Mouse (Mus musculus) heart, postnatal 14 days (tissue): ENCODE measurements around the gene Myo1d. TPM values are rescaled to one million over a fixed set of nuclear protein-coding genes. Genes with fewer than 3 reads are reported as not detected.

Experiments
- DNase-seq, 2 experiments: peaks; one replicate each; pipeline ENCODE4 v3.0.0; 2021 to 2022
- intact Hi-C: fragments of 180-260 bp; cut with DNase I; formaldehyde crosslinking; loops from one replicate; pipeline ENCODE4 v1.15.1; 2025
- total RNA-seq, 2 experiments: library from RNA; stranded (reverse); gene quantifications; 2 replicates each; pipeline ENCODE4 v1.2.3; 2021

The Myo1d gene
- total RNA-seq, 2 experiments from 2014 or later = 13.0 to 14.6 TPM

DNA sequence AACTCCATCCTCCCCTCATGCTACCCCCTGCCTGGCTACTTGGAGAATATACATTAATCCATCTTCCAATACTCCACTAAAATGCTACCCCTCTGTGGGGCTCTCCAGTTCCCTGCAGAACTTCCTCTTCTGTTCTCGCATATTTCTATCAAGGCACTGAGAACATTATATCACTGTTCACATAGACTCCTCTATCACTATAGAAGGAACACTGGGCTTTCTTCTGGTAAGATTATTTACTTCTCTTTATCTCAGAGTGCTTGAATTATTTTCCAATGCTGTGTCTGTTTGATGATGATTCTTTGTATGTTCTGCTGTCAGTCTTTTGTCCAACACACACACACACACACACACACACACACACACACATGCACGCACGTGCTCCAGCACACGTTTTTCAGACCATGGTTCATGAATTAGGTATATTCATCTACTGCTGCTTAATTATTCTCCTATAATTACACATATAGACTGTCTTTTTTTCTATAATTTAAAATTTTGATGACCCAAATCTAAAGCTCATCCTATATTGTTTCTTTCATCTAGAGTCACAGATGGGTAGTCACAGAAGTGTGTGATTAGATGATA, 35.9 kb downstream of the Myo1d start:
- no peak for DNase-seq
- intact Hi-C loops = no loop called here

DNA sequence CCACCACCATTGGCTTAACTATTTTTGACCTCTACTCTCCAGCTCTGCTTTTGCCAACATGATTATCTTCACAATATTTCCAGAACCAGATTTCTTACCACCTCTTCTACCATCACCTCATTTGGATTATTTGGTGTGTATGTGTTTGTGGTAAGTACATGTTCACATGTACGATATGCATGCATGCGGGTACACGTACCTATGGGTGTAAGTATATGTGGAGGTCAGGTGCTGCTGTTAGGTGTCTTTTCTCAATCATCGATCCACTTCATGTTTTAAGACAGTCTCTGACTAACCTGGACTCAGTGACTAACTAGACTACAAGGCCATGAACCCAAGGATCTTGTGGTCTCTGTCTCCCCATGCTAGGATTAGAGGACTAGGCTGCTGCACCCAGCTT, 37.4 kb downstream of the Myo1d start:
- no peak for DNase-seq
- intact Hi-C loops = no loop called here

DNA sequence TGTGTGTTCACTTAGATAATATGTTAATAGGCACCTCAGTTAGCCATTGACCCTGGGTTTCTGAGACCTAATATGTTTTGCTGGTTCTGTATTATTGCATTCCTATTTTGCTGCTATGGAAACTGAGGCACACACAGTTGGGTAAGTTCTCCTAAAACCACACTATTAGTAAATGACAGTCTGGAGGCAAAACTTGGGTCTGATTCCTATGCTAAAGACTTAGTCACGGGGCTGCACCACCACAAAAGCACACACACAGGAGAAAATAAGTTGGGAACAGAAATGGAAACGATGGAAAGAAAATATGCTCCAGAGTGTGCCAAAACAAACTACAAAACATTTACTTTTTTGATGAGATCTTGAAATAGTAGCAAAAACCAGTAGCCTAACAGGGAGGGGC, 45.1 kb downstream of the Myo1d start:
- DNase-seq = no peak
- intact Hi-C loops = no loop called here

DNA sequence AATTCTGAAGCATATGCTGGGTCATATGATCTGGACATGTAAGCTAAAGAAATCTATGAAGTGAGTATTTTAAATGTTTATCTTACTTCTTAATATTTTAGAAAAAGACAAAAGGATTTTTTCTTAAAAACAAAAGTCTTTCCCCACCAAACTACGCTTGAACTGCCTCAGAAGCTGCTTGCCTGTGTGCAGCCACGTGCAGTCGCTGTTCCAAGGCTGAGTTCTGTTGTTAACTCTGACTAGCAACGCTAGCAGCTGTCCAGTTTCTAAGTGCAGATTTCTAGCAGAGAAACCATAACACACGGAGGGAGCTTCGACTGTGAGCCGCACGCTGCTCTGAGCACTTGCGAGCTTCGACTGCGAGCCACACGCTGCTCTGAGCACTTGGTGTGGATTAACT, 55.1 kb downstream of the Myo1d start:
- intact Hi-C loops = loop anchor here (5.0 kb wide), 1 partner anchor 53 kb away; no protein-coding TSS in a partner anchor
- no peak for DNase-seq

DNA sequence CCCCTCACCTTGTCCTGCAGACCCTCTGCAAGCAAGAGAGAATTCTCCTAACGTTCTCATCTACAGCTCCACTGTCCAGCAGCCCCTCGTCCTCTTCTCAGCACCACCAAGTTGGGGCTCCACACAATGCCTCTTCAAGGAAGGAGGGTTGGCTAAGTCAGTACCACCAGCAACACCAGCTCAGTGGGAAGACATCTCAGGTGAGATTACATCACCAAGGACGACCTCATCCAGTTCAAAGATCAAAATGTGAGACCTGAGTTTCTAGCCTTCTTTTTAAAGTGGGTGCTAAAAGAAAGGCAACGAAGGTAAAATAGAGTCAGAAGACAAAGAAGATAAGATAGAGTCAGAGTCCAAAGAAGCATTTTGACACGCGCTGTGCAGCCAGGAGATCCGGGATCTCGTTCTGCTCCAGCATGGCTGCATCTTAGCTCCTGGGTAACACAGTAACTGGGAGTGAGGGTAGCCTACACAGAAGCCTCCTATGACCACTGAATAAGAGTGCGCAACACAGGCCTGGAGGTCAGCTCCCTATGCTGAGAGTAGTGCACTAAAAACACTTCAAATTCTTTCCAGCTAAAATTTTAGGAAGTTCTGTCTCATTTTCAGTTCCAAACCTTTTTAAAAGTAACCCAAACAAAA, 56.3 kb downstream of the Myo1d start:
- intact Hi-C loops = no loop called here
- DNase-seq = no peak

DNA sequence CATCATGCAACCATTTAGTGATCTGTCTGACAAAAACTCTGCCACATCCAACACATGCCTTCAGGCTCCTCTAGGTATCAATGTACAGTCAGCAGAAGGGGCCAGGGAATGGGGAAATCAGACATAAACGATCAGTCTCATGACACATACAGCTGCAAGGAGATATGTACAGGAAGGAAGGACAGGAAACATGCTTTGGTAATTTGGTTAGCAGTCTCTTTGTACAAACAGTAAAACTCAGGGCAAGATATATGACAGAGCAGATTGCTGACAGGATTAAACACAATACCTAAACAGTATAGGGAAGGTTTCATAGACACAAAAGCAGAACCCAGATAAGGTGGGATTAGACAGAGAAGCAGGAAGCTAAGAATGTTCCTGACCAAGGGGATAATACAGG, 60.8 kb downstream of the Myo1d start:
- no peak for DNase-seq
- intact Hi-C loops = no loop called here

DNA sequence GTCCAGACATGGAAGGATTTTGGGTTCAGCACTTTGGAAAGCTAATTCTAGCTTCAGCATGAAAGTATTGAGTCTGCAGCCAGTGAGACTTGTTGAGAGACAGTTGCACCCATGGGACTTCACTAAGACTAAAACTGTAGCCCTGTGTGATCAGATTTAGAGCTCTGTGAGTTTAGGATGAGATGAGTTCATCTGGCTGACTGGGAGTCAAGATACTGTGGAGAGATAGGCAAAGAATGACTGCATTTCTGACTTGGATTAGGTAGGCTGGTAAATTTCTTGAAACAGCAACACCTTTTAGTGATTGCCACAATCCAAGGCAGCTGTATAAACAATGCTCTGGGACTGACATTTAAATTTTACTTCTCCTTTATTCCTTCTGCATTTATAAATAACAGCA, 61.8 kb downstream of the Myo1d start:
- intact Hi-C loops = no loop called here
- no peak for DNase-seq

DNA sequence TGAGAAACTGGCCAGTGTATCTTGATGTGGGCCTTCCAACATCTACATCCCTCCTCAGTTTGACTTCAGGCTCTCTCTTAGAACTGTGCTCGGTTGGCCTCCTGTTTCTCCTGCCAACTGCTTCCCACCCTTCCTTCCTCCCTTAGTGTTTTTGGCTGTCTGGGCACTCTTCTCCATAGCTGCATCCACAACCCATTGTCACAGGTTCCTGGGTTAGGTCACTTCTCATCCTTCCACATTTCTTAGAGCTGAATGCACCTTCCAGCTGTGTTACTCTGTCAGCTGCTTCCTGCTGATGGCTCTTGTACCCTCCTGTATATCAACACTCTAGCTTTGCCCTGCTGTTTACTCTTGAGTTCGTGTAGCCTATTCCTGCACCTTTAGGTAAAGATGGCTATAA, 64.7 kb downstream of the Myo1d start:
- intact Hi-C loops = no loop called here
- DNase-seq = peak; percentile 22 to 25

DNA sequence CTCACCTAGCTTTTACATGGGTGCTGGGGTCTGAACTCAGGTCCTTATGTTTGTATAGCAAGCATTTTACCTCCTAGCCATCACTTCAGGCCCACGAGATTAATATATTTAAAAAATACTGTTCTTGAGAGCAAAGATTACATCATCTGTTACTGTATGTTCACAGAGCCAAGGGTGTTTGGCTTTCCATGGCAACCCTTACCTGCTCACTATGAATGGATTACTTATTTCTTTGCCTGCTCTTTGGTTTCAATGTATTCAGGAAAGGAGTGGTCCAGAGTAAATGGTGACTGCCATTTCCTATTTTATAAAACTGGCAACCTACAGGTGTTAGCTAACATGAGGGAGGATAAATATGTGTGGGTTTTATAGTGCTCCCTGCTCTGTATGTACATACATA, 66.1 kb downstream of the Myo1d start:
- intact Hi-C loops = no loop called here

DNA sequence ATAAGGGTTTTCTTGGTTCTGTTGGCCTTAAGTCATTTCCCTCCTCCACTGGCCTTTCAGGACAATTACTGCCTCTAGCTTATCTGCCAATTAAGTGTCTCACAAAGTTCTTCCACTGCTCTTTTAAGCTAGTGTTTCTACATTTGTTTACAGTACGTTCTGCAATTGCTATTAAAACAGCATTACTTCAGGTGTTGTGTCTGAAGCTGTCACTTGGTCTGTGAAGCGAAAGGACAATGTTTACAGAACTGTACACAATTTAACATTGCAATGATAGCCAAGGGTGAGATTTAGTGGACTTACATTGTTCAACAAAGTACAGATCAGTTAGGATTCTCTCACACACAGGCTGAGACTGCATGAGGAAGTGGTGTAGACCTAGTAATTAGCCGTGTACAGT, 67.6 kb downstream of the Myo1d start:
- DNase-seq = no peak
- intact Hi-C loops = no loop called here

More for the DNA sequence above, 66.1 kb downstream of the Myo1d start:
- no peak for DNase-seq

DNA sequence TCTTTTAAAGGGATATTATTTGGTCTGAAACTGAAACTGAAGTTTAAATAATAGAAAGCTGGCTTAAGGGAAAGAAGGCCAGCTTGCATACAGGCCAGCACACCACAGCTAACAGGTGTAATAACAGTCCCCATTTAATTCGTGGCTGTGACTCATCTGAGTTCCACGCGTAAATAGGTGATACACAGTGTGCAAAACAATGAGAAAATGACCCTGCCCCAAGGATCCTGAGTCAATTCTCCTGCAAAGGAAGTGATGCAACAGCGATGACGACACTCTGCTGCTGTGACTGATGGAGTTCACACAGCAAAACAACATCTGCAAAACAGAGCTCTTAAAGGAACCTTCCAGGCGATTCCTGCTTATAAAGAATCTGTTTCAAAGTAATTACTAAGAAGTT, 68.5 kb downstream of the Myo1d start:
- intact Hi-C loops = no loop called here
- DNase-seq = peak; percentile 52 to 65

DNA sequence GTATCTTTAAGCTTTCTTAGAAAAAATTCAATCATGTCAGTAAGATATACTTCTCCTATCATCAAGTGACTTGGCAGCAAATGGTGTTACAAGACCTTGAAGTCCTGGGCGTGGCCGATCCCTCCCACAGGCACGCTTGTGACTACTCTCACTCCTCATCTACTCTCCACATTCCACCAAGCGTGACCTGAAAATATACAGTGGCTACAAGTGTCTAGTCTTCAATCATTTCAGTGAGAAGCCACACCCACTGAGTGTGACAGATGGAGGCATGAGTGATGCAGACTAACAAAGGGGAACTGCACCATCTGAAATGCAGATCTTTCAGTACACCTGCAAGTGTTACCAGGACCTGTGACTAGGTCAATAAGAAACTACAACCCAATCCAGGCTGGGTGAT, 79.2 kb downstream of the Myo1d start:
- DNase-seq = no peak
- intact Hi-C loops = no loop called here

DNA sequence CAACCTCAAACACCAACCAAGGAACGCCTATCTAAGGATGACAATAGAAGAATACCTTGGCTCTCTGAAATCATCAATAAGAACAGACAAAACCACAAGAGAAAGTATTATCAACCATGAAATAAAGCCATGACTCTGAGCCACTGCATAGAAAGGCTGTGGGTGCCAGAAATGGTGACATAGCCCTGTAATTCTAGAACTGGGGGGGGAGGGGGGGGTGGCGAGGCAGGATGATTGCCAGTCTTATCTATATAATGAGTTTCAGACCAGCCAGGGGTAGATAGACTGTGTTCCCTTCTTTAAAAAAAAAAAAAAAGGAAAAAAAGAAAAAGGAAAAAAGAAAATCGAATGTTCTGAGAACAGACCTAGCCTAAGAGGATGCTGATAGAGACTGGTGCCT, 81.1 kb downstream of the Myo1d start:
- intact Hi-C loops = no loop called here
- no peak for DNase-seq

DNA sequence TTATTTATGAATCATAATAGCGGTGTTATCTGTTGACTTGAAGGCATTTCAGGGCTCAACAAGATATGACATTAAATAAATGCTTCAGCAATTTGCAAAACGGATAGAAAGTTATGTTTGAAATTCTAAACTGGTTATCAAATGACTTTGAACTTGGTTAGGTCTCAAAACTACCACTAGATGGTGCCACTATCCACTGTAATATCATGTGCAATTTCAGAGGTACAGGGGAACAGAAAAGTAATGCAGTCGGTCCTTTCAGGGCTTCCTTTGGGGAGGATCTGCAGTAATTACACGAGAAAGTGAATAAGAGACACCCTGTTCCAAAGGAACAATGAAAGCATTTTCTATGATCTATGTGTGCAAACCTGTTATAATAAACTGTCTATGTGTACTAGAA, 83.5 kb downstream of the Myo1d start:
- DNase-seq = peak in 1 of 2 experiments; percentile 20

DNA sequence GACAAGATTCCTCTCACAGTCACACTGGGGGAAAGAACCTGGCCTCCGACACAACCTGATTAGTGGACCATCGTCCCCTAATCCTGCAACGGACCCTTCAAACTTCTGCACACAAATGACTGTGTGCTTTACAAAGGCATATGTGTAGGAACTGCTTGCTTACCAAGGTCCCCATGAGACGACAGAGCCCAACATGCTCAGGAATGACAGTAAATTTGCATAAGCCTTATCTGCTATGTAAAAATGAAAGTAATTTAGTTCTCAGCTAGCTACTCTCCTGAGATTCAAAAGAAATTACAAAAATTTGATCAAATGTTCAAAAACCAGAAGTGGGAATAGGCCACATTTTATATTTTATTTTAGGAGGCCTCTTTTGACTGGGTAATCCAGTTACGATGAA, 95.2 kb downstream of the Myo1d start:
- intact Hi-C loops = no loop called here
- no peak for DNase-seq

More for the DNA sequence above, 83.5 kb downstream of the Myo1d start:
- intact Hi-C loops = loop anchor here (1.0 to 2.0 kb wide), 3 partner anchors 84 to 154 kb away; partner anchors contain the start of gene Myo1d

DNA sequence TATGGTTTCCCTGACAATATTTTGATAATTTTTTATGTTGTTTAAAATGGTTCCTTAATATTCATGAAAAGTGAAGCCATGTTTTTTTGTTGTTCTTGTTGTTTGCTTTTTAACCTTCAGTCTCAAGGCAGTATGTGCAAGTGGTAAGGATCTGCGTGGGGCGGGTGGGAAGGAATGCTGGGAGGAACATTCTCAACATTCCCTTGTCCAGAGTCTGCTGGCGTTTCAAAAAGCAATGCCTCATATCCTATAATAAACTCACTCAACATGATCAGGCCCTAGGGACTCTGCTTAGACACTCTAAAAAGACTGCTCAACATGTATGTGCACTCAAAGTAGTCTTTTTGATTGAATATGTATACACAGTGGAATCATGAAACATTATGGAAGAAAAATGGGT, 97.1 kb downstream of the Myo1d start:
- intact Hi-C loops = no loop called here

DNA sequence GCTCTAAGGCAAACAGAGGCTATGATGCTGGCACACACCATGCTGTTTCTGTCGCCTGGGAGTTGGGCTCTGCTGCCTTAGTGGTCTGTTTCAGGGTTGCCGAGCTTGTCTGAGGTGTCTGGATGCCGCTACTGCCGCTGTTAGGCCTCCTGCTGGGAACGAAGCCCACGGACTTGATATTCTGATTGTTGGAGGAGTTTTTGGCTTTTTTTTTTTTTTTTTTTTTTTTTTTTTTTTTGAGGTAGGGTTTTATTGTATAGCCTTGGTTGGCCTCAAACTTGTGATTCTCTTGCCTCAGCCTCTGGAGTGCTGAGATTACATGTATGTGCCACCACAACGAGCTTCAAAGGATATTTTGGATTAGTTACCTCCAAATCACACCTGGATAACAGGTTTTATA, 106.8 kb downstream of the Myo1d start:
- intact Hi-C loops = loop anchor here (5.0 kb wide), 2 partner anchors 71 to 201 kb away; no protein-coding TSS in a partner anchor
- no peak for DNase-seq

More for the DNA sequence above, 97.1 kb downstream of the Myo1d start:
- DNase-seq = no peak

DNA sequence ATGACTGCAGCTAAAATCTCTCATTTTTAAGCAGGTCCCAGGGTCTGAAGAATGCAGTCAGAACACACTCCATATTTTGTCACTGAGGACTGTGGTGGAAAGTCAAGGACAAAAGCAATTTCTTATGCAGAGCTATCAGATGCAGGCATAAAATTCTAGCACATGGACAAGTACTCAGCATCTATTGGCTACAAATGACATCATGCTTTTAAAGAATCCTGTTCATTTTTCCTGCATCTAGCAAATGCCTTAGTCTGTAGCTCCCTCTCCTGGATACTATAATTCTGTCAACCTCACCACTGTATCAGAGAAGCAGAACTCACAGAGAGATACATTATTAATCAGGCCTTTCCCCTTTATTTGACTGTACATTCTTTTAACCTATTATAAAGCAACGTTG, 109.4 kb downstream of the Myo1d start:
- intact Hi-C loops = loop anchor here (2.0 to 5.0 kb wide), 3 partner anchors 68 to 242 kb away; partner anchors contain the start of gene Psmd11
- DNase-seq = peak in 1 of 2 experiments; percentile 35

DNA sequence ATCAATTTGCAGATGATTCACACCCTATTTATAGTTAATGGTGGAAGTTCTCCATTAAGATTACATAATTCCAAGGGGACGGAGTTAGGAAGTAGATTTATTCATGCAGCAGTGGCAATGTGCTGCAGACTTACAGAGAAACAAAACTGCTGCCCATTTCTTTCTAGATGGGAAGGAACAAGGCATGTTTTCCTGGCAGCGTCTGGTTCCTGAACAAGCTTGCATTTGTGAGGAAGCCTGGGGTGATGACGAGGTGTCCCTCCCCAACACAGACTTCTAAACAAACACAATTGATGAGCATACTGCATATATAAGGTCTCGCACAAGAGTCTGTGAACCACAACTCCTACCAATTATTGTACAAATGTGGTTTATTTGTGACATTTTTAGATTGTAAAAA, 109.9 kb downstream of the Myo1d start:
- intact Hi-C loops = loop anchor here (2.0 to 5.0 kb wide), 3 partner anchors 68 to 241 kb away; partner anchors contain the start of gene Psmd11
- DNase-seq = no peak

DNA sequence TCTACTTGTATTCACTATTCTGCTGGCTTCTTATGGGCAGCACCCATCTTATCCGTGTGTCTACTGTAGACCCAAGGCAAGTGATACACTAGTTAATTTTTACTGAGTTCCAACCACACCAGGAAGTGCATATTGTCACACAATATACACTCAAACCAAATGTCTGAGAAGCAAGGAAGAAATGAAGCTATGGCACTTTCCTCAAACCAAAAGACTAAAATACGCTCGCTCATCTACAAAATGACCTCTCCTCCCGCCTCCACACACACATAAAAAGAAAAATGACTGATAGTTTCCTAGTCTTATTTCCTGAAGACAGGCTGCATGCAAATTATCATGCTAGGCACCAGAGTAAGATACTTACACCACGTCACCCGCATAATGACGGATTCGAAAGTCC, 113.6 kb downstream of the Myo1d start:
- DNase-seq = no peak
- intact Hi-C loops = no loop called here

DNA sequence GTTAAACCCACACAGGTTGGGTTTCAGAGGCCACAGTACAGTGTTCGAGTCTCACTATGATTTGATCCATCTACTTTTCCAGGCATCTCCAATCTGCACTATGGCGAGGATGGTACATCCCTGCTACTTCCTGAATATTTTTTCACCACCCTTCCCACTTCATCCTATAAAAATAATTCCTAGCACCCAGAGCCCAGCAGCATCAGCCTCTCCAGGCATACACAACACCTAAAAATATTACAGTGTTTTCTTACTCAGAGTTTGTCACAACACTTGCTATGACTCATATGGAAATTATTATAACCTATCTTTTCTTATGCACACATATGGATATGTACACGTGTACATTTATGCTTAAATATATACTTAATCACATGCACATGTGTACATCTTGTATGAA, 115.6 kb downstream of the Myo1d start:
- intact Hi-C loops = no loop called here
- no peak for DNase-seq

DNA sequence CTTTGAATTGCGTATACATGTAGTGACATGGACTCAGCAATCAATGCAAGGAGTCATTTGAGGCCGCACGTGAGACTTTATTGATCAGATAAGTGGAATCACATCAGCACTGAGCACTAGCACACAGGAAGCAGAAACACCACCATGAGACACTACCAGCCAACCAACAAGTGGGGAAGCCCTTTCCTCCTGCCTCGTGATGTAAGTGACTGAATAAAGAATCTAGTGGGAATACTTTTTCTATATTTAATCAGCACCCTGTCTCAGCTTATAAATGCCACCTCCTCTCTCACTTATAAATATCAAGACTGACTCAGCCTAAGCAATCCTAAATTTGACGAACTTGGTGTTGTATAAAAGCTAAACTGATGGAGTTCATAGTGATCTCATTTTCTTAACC, 134.7 kb downstream of the Myo1d start:
- no peak for DNase-seq
- intact Hi-C loops = no loop called here
